Mouse (Mus musculus) kidney, adult 9 months (tissue): ENCODE data around the gene Pus1.

Experiments used
- DNase-seq: peaks from one replicate; pipeline ENCODE4 v3.0.0; 2022

The Pus1 gene

DNA sequence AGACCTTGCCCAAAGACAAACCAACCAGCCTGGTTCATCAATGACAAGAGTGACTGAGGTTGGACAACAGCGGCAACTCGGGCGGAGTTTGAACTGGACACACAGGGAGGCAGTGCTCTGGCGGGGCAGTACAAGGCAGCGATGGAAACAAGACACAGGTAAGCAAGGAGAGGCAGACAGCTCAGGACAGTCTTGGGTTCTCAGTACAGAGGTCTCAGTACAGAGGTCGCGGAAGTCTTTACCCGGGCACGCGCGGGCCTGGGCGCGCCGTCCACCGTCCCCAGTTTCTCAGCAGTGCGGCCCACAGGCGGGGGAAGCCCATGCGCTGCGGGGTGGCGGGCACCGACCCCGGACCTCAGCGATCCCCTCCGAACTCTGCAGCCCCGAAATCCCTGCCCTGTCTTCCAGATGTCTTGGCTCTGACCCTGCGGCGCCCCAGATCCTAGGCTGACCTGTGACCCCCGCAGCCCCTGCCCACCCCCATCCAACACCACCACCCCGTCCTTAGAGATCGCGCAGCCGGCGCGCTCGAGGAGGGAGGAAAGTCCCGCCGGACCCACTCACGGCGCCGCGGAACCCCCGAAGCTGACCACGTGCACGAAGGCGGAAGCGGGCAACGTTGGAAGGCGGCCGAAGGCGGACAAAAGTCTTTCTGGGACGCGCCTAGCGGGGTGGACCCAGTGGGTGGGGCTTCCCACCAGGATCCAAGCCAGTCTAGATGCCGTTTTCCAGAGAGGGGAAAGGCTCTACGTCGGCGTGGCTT lies at the start of gene Pus1:
TSS of gene Pus1 (minus strand) at position 662 of the 763 bp plus-strand sequence.
- DNase-seq = peak; percentile 96

- peak; percentile 33 for DNase-seq
Observed at GRCm38 (mm10) chr5:110827576-110827975, 47.1 kb upstream of the Pus1 start.

- peak; percentile 86 for DNase-seq
Observed at GRCm38 (mm10) chr5:110826781-110827495, 46.5 kb upstream of the Pus1 start.

DNA sequence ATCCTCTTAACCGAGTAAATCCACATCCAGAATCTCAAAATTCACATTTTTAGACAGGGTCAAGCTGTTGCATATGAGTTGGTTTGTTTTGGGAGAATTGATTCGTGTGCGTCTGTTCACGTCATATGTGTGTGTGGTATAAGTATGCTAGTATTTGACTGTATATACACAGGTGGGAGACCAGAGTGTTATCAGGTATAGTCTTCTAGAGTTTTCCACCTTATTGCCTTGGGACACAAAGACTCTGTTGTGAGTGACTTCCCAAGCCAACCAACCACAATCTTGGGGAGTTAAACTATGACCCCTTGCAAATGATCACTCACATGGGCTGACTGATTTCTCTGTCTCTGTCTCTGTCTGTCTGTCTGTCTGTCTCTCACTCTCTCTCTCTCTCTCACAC lies 44.0 kb upstream of the Pus1 start:
- no peak for DNase-seq

DNA sequence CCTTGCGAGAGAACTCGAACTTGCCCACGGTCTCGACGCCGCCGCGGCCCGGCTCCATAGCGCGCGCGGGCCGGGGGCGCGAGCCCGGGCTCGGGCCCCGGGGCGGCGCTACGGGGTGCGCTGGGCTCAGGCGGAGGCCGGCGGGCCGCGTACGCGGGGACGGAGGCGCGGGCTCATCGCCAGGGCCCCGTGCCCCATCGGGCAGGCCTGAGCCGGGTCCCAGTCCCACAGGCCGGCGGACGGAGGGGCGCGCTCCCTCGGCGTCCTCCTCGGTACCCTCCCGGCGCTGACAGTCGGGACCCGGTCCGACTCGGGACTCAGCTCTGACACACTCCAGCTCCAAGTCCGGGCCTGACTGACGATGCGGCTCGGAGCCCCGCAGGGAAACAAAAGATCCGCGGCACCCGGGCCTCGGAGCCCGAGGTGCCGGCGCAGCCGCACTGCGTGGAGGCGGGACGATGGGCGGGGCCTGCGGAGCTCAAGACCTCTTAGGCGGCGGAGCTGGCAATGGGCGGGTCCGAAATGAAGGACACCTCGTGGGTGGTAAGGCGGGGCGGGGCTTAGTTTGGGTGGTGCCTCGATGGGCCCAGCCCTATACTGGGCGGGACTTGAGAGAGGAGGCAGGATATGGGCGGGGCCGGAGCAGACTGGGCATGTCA lies 29.3 kb upstream of the Pus1 start, which contains the start of gene Ulk1:
TSS of gene Ulk1 (minus strand) at position 431 of the 659 bp plus-strand sequence.
- DNase-seq = peak; percentile 100

- peak; percentile 56 for DNase-seq
Observed at GRCm38 (mm10) chr5:110808821-110809666, 28.6 kb upstream of the Pus1 start.

GRCm38 (mm10) chr5:110808061-110808631 lies 27.7 kb upstream of the Pus1 start:
- DNase-seq = peak; percentile 93

GRCm38 (mm10) chr5:110807453-110807852 lies 27.0 kb upstream of the Pus1 start:
- DNase-seq = no peak

DNA sequence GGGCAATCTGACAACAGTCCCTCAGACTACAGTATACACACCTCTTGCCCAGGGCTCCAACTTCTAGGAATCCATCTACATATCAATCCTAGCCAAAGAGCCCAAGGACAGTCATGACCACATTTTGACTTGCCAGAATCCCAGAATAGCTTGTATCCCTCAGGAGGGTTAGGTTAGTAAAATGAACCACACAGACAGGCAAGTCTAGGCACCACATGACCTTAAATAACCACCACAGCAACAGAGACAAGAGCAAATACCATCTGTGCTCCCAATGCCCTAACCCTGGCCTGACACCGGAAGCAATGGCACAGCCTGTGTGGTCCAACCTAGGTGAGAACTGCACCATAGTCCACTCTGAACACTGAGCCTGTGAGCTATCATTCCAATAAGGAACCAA lies 26.2 kb upstream of the Pus1 start:
- no peak for DNase-seq

DNA sequence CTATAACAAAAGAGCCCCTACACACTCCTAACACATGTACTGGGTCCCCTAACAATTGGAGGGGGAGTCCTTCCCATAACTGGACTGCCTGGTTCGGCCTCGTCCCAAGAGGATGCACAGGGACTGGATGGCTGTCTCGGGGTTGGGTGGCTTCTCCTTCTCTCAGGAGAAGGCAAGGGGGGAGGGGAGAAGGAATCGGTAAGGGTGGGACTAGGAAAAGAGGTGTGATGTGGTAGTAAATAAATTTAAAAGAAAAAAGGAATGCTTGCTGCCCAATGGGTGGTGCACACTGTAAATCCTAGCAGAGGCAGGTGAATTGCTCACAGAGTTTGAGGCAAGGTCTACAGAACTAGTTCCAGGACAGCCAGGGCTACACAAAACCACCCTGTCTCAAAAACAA lies 25.7 kb upstream of the Pus1 start:
- DNase-seq = no peak

DNA sequence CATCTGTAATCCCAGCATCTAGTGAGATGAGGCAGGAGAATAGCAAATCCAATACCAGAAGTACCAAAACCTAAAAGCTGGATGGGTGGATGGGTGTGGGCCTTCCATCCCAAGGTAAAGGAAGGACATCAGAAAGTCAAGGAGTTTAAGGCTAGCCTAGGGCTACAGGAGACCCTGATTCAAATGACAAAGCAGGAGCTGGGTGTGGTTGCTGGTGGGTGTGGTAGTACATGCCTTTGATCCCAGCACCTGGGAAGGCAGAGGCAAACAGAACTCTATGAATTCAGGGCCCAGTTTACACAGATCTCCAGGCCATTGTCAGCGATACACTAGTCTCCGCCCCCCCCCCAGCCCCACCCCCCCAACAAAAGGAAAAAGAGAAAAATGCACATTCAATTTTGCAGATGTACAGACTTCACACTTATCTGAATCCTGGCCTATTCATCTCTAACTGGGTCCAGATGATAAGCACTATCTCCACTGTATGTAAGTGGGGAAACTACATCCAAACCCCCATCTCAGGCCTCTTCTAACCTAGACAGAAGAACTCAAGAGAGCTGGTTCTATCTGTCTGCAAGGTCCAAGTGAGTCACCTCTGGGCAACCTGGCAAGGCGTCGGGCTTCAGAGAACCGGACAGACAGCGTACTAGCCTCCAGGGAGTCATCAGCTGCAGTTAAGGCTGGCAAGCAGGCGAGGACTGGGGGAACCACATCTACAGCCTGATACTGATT lies 23.7 kb upstream of the Pus1 start:
- DNase-seq = no peak

GRCm38 (mm10) chr5:110802809-110803208 lies 22.4 kb upstream of the Pus1 start:
- no peak for DNase-seq

- DNase-seq = no peak
Observed at GRCm38 (mm10) chr5:110802186-110802585, 21.7 kb upstream of the Pus1 start.

- DNase-seq = peak; percentile 51
Observed at GRCm38 (mm10) chr5:110801036-110801624, 20.7 kb upstream of the Pus1 start.

DNA sequence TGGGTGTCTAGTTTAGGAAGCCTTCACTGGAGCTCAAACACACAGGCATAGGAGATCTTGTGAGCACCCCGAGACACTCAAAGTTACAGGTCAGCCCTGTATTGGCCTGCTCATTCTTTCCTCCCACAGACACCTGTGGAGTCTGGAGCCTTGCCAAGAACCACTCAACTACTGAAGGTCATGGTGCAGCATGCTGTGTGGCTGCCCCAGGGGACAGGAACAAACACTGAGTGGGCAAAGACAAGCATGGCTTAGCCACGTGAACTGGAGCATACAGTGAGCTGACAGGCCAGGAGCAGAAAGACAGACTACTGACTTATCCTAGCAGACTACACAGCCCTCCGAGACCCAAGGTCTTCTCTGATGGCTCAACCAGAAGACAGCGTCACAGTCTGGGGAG lies 17.2 kb upstream of the Pus1 start:
- DNase-seq = peak; percentile 85

- peak; percentile 63 for DNase-seq
Observed at GRCm38 (mm10) chr5:110794363-110794762, 13.9 kb upstream of the Pus1 start.

GRCm38 (mm10) chr5:110788684-110789083 lies 8.2 kb upstream of the Pus1 start:
- peak; percentile 43 for DNase-seq

DNA sequence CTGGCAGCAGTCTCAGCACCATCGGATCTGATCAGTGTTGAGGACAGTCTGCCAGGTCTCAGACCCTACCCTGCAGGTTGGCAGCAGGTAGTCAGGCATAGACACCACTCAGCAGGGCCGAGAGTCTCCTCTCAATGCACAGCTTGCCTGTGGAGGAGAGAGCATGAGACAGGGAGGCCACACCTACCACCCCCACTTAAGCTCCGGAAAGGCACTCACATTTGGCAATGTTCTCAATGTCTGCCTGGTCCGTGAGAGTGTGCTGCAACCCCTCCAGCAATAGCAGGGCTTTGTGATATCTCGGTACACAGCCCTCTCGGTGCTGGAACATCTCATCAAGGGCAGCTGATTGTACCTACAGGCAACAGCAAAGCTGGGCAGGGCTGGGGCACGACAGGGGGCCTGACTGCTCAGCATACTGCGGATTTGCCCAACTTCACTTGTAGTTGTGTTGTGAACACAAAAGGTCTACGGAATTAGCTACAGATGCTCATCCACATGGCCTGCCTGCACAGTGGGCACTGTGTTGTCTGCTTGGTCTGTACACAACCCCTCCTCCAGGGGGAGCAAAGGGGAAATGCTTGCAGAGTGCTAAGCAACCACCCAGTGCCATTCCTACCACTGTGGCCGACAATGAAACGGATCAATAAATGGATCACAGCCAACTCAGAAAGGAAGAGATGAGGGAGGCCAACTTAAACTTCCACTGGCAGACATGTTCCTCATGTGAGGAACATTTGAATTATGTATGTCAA lies 5.8 kb upstream of the Pus1 start:
- no peak for DNase-seq

GRCm38 (mm10) chr5:110783150-110783549 lies 2.7 kb upstream of the Pus1 start:
- DNase-seq = no peak

DNA sequence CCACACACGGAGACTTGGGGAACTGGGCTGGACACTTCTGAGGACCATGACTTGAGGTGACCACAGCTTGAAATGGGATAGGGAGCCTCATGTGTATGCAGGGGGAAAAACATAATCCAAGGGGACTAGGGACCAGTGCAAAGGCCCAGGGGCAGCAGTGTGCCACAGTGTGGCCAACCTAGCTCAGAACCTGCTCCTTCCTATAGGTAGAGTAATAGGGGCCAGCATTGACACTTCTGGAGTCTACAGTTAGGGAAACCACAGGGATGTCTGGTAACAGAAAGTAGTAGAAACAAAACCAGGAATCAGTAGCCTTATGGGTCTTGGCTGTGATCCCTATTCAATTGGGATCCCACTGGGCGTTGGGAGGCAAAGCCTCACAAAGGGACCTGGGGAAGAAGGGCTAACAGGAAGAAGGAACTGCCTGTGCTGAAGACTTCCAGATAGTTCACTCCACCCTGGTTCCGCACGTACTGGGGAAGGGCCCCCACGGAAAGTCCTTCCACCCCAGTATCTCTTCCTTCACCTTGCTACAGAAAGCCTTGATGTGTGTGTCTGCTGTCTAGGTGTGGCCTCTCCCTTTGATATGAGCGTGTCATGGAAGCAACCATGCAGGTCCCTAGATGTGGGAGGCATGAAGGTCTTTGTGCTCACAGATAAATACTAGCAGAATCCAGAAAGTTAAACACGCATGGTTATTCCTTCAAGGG lies 1.2 kb upstream of the Pus1 start:
- no peak for DNase-seq
